Mouse (Mus musculus) thymus, adult 2 months (tissue): ENCODE results near the gene Rps11.

Source experiments
- CTCF ChIP-seq: fragments of 200-500 bp; IDR thresholded peaks from 2 replicates; pipeline ENCODE4 v1.5.1; 2012; ENCODE audit warnings: mild to moderate bottlenecking, control low read depth, low read length, moderate library complexity, borderline replicate concordance; ENCODE audit not compliant: control insufficient read depth, poor library complexity, insufficient read depth; ENCODE audit errors: extremely low read depth
- POLR2A ChIP-seq: fragments of 200-500 bp; IDR thresholded peaks from 2 replicates; pipeline ENCODE4 v1.6.1; 2012; ENCODE audit warnings: mild to moderate bottlenecking, low read length, control low read depth, moderate library complexity; ENCODE audit not compliant: control insufficient read depth, poor library complexity, insufficient read depth; ENCODE audit errors: extremely low read depth

DNA sequence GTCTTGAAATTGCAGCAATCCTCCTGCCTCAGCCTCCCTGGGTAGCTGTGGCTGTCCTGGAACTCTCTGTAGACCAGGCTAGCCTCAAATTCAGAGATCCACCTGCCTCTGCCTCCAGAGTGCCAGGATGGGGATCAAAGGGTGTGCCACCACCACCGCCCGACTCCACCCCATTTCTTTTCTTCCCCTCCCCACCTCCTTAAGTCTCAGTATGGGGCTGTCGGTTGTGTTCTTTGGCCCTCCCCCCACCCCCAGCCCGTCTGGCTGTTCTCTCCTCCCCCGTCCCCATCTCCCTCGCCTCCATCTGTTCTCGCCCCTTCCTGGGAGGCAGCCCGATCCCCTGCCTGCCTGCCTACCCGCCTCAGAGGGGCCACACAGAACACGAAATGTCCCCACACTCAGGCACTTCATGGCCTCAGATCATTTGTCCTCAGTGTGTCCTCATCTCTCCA lies 42.7 kb upstream of the Rps11 start:
- TF ChIP-seq CTCF (no peak), POLR2A (no peak)
